8 mouse cellular contexts compared by ENCODE assay signal in genomic region chr1:138848026-138848425, GRCm38 (mm10). TPM values are rescaled to one million over a fixed set of nuclear protein-coding genes. Genes with fewer than 3 reads are reported as not detected.
DNase-seq lines count a peak whose midpoint lies in the region; ATAC-seq lines count a peak whose summit lies in the region.

No protein-coding gene starts in this region.

- WGBS in kidney, embryonic 15.5 days: under 1% methylated on average over 16 of the region's 16 CpGs
- WGBS in embryonic facial prominence, embryonic 14.5 days: under 1% methylated on average over 16 of the region's 16 CpGs
- WGBS in intestine, embryonic 16.5 days: 1% methylated on average over 16 of the region's 16 CpGs

- peak; percentile 14; the same call in 1 of the 2 replicates for ATAC-seq in kidney, embryonic 15.5 days (replicated peaks; ENCODE audit: low FRiP score)
- no peak for ATAC-seq in embryonic facial prominence, embryonic 14.5 days (ENCODE audit: low read depth)
- ATAC-seq in intestine, embryonic 16.5 days: no peak

- DNase-seq in kidney, postnatal 4 days: no peak
- DNase-seq in embryonic facial prominence, embryonic 14.5 days (ENCODE audit: low spot score): no peak
- DNase-seq in neural tube, embryonic 10.5 days (ENCODE audit: extremely low spot score, low spot score): peak; percentile 55
- DNase-seq in ovary, postnatal 36 days (ENCODE audit: low spot score): no peak
- no peak for DNase-seq in right cerebral cortex, postnatal 14 days
- no peak for DNase-seq in frontal cortex, postnatal 14 days (ENCODE audit: low spot score in 2 of 2)

- H3K27ac ChIP-seq in kidney, embryonic 15.5 days: no peak overlapping the region
- no peak overlapping the region for H3K27ac ChIP-seq in embryonic facial prominence, embryonic 14.5 days (replicated peaks; ENCODE audit: low read depth, low read length)
- no peak overlapping the region for H3K27ac ChIP-seq in intestine, embryonic 16.5 days (ENCODE audit: low read length)

- no peak overlapping the region for H3K9ac ChIP-seq in kidney, embryonic 15.5 days
- no peak overlapping the region for H3K9ac ChIP-seq in embryonic facial prominence, embryonic 14.5 days (ENCODE audit: low read depth, low read length)
- no peak overlapping the region for H3K9ac ChIP-seq in intestine, embryonic 16.5 days (ENCODE audit: low read depth, low read length)

- peak overlapping the region; percentile 36 for H3K4me3 ChIP-seq in kidney, embryonic 15.5 days (replicated peaks)
- peak overlapping the region; percentile 33 for H3K4me3 ChIP-seq in embryonic facial prominence, embryonic 14.5 days (ENCODE audit: low read depth, low read length)
- peak overlapping the region; percentile 39 for H3K4me3 ChIP-seq in intestine, embryonic 16.5 days (ENCODE audit: low read length)

- H3K27me3 ChIP-seq in kidney, embryonic 15.5 days: peaks cover 83% of the 10 kb centered on the region
- peaks cover 76% of the 10 kb centered on the region for H3K27me3 ChIP-seq in embryonic facial prominence, embryonic 14.5 days (replicated peaks; ENCODE audit: control insufficient read depth, insufficient read depth, low read length)
- H3K27me3 ChIP-seq in intestine, embryonic 16.5 days (replicated peaks; ENCODE audit: control insufficient read depth, insufficient read depth, low read length): peaks cover 37% of the 10 kb centered on the region

- H3K9me3 ChIP-seq in kidney, embryonic 15.5 days (replicated peaks): no peaks in the 10 kb centered on the region
- no peaks in the 10 kb centered on the region for H3K9me3 ChIP-seq in embryonic facial prominence, embryonic 14.5 days (ENCODE audit: control insufficient read depth, low read length)
- H3K9me3 ChIP-seq in intestine, embryonic 16.5 days (ENCODE audit: control insufficient read depth, low read length): no peaks in the 10 kb centered on the region

- H3K4me1 ChIP-seq in kidney, embryonic 15.5 days: peaks cover 32% of the 10 kb centered on the region
- H3K4me1 ChIP-seq in embryonic facial prominence, embryonic 14.5 days (ENCODE audit: control insufficient read depth, insufficient read depth, low read length): peaks cover 5% of the 10 kb centered on the region
- peaks cover 16% of the 10 kb centered on the region for H3K4me1 ChIP-seq in intestine, embryonic 16.5 days (ENCODE audit: control insufficient read depth, insufficient read depth, low read length)

- H3K4me2 ChIP-seq in kidney, embryonic 15.5 days: peak overlapping the region; percentile 60
- peak overlapping the region; percentile 53 for H3K4me2 ChIP-seq in embryonic facial prominence, embryonic 14.5 days (ENCODE audit: low read depth, low read length)
- peak overlapping the region; percentile 52; the same call in 1 of the 2 replicates for H3K4me2 ChIP-seq in intestine, embryonic 16.5 days (ENCODE audit: low read depth, low read length)

- peaks cover 21% of the 10 kb centered on the region for H3K36me3 ChIP-seq in kidney, embryonic 15.5 days
- H3K36me3 ChIP-seq in embryonic facial prominence, embryonic 14.5 days (ENCODE audit: control insufficient read depth, insufficient read depth, low read length): peaks cover 6% of the 10 kb centered on the region; the same call in 1 of the 2 replicates
- H3K36me3 ChIP-seq in intestine, embryonic 16.5 days (ENCODE audit: control insufficient read depth, insufficient read depth, low read length): peaks cover 4% of the 10 kb centered on the region; the same call in 1 of the 2 replicates

RNA-seq across cellular contexts. Expression of gene Lhx9, which starts 0.4 kb away (rescaled TPM):
- polyA plus RNA-seq in kidney, embryonic 15.5 days (2015; fragmentation: Nextera tagmentation; extraction: Ambion mirVana): 0.33 and 0.38 TPM in 2 replicates
- 0.26 and 0.28 TPM in 2 replicates for polyA plus RNA-seq in embryonic facial prominence, embryonic 14.5 days (2014; fragmentation: Nextera tagmentation; extraction: Ambion mirVana)
- polyA plus RNA-seq in intestine, embryonic 16.5 days (2015; fragmentation: Nextera tagmentation; extraction: Ambion mirVana): 0.06 TPM in 1 of 2 replicates, not detected in the other

RNA-seq across cellular contexts. Expression of gene 2310009B15Rik, which starts 8.6 kb away (rescaled TPM):
- 42.3 and 44.7 TPM in 2 replicates for polyA plus RNA-seq in kidney, embryonic 15.5 days (2015; fragmentation: Nextera tagmentation; extraction: Ambion mirVana)
- polyA plus RNA-seq in embryonic facial prominence, embryonic 14.5 days (2014; fragmentation: Nextera tagmentation; extraction: Ambion mirVana): 34.7 and 36.6 TPM in 2 replicates
- 28.1 and 32.0 TPM in 2 replicates for polyA plus RNA-seq in intestine, embryonic 16.5 days (2015; fragmentation: Nextera tagmentation; extraction: Ambion mirVana)
